Mouse (Mus musculus) intestine, embryonic 14.5 days (tissue): Measurements from ENCODE around the gene Olfr45. TPM values are rescaled to one million over a fixed set of nuclear protein-coding genes. Genes with fewer than 3 reads are reported as not detected.
"Not testable (repeated sequence)": the region's sequence is repeated elsewhere in the genome, so short reads cannot be mapped to it uniquely, and the experiment has no call there.

Experiments
- ATAC-seq: fragments of 200-750 bp; cut with Nextera tagmentation; replicated peaks from 2 replicates; pipeline ENCODE4 v1.8.0; 2017; ENCODE audit warnings: low read depth, moderate number of reproducible peaks, moderate TSS enrichment, moderate library complexity; ENCODE audit not compliant: low FRiP score, low TSS enrichment
- DNase-seq: peaks from one replicate; pipeline ENCODE4 v3.0.0-alpha.2; 2018; ENCODE audit warnings: low spot score
- H3K27ac ChIP-seq: fragments of 300-500 bp; sonication (generic); 2 replicates; pipeline ENCODE4 v1.5.1; 2014; ENCODE audit warnings: low read depth, mild to moderate bottlenecking, control low read depth
- H3K27me3 ChIP-seq: fragments of 300-500 bp; sonication (generic); replicated peaks from 2 replicates; pipeline ENCODE4 v1.6.1; 2014; ENCODE audit warnings: low read length, control low read depth; ENCODE audit not compliant: control insufficient read depth, insufficient read depth
- H3K36me3 ChIP-seq: fragments of 300-500 bp; sonication (generic); 2 replicates; pipeline ENCODE4 v1.6.1; 2014; ENCODE audit warnings: low read length, control low read depth; ENCODE audit not compliant: control insufficient read depth, insufficient read depth
- H3K4me1 ChIP-seq: fragments of 300-500 bp; sonication (generic); replicated peaks from 2 replicates; pipeline ENCODE4 v1.6.1; 2014; ENCODE audit warnings: low read length, control low read depth, mixed read lengths; ENCODE audit not compliant: control insufficient read depth, insufficient read depth
- H3K4me2 ChIP-seq: fragments of 300-500 bp; sonication (generic); 2 replicates; pipeline ENCODE4 v1.6.1; 2014; ENCODE audit warnings: low read length
- H3K4me3 ChIP-seq: fragments of 300-500 bp; sonication (generic); 2 replicates; pipeline ENCODE4 v1.5.1; 2014; ENCODE audit warnings: low read depth, low read length, control low read depth, mixed read lengths
- H3K9ac ChIP-seq: fragments of 300-500 bp; sonication (generic); 2 replicates; pipeline ENCODE4 v1.6.1; 2014; ENCODE audit warnings: mild to moderate bottlenecking, low read length
- H3K9me3 ChIP-seq: fragments of 300-500 bp; sonication (generic); 2 replicates; pipeline ENCODE4 v1.6.1; 2016; ENCODE audit warnings: low read length, control low read depth; ENCODE audit not compliant: control insufficient read depth
- WGBS: fragments of 180-500 bp; shearing (Covaris S2); extraction: QIAGEN DNeasy Blood & Tissue Kit; methylation state at CpG from one replicate; pipeline ENCODE4 v1.1.7; 2014; 5-methylcytosine and 5-hydroxymethylcytosine counted together
- polyA plus RNA-seq: library from polyadenylated mRNA; unstranded; fragments of >200 nt; fragmentation: Nextera tagmentation; extraction: Ambion mirVana; gene quantifications from 2 replicates; pipeline ENCODE4 v1.2.1, GENCODE M21; 2014

Olfr45 gene
- not detected in 2 replicates for polyA plus RNA-seq

DNA sequence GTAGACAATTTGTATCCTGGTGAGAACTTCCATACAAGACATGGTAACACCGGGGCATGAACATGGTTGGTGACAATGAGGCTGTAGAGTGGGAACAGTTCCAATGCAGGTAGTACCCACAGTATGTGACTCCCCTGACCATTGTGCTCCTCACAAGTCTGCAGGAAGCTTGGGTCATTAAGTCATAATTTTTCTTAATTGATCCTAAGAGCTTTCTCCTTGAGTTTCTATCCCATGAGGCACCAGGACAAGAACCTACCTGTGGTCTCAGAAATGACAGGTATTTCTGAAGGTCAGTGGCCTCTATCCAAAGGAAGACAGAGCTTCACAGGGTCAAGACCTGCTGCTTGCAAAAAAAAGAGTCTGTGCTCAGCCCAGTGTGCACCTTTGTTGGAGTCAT, at the start of gene Olfr45:
Gene Olfr45 (plus strand): TSS at position 301 of the 400 bp plus-strand sequence.
- DNase-seq (no peak), ATAC-seq (no peak)
- Histone ChIP-seq H3K27me3 (no peaks in the 10 kb centered on the region), H3K9ac (no peak within 1 kb of the TSS), H3K36me3 (no peaks in the 10 kb centered on the region), H3K4me3 (no peak within 1 kb of the TSS), H3K27ac (no peak within 1 kb of the TSS), H3K9me3 (0 out of 2 replicates have a peak, but pooled peaks cover 3% of the 10 kb centered on the region), H3K4me2 (no peak within 1 kb of the TSS), H3K4me1 (no peaks in the 10 kb centered on the region)
- WGBS, result 93% methylated on average over 1 of the region's 1 CpGs

DNA sequence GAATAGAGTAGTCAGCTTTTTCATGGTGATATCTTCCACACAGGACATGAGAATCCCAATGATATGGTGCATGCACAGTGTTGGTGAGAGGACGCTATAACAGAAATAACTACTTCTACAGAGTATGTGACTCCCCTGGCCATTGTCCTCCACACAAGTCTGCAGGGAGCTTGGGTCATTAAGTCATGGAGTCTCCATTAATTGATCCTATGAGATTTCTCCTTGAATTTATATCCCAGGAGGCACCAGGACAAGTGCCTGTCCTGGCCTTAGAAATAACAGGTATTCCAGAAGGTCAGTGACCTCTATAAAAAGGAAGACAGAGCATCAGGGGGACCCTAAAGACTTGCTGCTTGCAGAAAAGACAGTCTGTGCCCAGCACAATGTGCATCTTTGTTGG, 35.6 kb upstream of the Olfr45 start, which contains the start of gene Olfr53:
Gene Olfr53 (plus strand): TSS at position 301 of the 400 bp plus-strand sequence.
- H3K27me3 ChIP-seq, result no peaks in the 10 kb centered on the region
- H3K27ac ChIP-seq, result no peak within 1 kb of the TSS
- no peaks in the 10 kb centered on the region for H3K36me3 ChIP-seq
- H3K4me2 ChIP-seq, result no peak within 1 kb of the TSS
- no peaks in the 10 kb centered on the region for H3K9me3 ChIP-seq
- H3K4me1 ChIP-seq, result no peaks in the 10 kb centered on the region
- 86% methylated on average over 1 of the region's 1 CpGs for WGBS
- no peak for ATAC-seq
- no peak within 1 kb of the TSS for H3K4me3 ChIP-seq
- no peak for DNase-seq
- H3K9ac ChIP-seq, result no peak within 1 kb of the TSS

DNA sequence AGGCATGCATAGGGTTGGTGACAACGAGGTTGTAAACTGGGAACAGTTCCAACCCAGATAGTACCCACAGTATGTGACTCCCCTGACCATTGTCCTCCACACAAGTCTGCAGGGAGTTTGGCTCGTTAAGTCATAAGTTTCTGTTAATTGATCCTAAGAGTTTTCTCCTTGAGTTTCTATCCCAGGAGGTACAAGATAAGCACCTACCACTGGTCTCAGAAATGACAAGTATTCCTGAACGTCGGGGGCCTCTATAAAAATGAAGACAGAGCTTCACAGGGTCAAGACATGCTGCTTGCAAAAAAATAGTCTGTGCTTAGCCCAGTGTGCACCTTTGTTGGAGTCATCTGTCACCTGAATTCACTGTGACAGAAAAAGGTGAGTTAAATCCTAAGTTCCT, 22.1 kb upstream of the Olfr45 start, which contains the start of gene Olfr539:
Gene Olfr539 (plus strand): TSS at position 301 of the 400 bp plus-strand sequence.
- H3K4me2 ChIP-seq, result no peak within 1 kb of the TSS
- DNase-seq (no peak), ATAC-seq (no peak)
- H3K9ac ChIP-seq, result no peak within 1 kb of the TSS
- no peak within 1 kb of the TSS for H3K27ac ChIP-seq
- no peaks in the 10 kb centered on the region for H3K27me3 ChIP-seq
- no peaks in the 10 kb centered on the region for H3K9me3 ChIP-seq
- 76% methylated on average over 4 of the region's 4 CpGs for WGBS
- no peaks in the 10 kb centered on the region for H3K36me3 ChIP-seq
- no peak within 1 kb of the TSS for H3K4me3 ChIP-seq
- H3K4me1 ChIP-seq, result no peaks in the 10 kb centered on the region

DNA sequence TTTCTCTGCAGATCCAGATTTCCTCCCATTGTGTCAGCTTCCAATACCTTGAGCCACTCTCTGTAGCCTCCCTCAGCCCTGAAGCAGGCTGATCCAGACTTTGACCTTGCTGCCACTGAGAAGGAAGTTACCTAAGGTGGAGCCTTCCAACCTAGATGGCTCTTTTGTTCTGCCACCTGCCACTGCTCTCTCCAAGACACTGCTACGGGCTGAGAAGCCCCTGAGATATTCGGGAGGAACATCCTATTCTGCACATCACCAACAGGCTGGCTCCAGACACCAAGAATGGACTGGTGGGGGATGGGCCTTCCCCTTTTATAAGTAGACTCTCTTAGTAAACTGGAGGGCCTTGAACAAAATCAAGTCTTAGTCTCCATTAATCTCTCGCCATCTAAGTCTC, 11.1 kb upstream of the Olfr45 start:
- DNase-seq, H3K9ac ChIP-seq, H3K4me2 ChIP-seq, H3K9me3 ChIP-seq, H3K27ac ChIP-seq, H3K4me1 ChIP-seq, H3K4me3 ChIP-seq, H3K27me3 ChIP-seq, ATAC-seq, H3K36me3 ChIP-seq: not testable (repeated sequence)
- WGBS, result 97% methylated on average over 3 of the region's 3 CpGs

DNA sequence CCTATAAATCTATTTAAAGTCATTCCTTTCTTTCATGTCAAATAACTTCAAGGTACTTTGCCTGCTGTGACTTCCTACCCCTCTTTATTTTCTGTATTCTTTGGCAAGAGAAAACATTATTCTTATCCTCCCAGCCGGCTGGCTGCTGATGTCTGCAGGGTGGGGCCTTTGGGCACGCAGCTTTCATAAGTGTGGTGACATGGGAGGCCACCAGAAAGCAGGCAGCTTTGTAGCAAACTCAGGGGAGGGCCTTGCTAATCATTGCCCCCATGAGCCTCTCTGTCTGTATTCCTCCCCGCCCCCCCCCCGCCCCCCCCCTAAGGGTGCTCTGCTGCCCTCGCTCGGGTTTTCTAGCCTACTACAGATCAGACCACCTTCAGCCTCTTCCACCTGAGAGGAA, 5.9 kb upstream of the Olfr45 start:
- H3K4me2 ChIP-seq, result peak overlapping the region; percentile 29

DNA sequence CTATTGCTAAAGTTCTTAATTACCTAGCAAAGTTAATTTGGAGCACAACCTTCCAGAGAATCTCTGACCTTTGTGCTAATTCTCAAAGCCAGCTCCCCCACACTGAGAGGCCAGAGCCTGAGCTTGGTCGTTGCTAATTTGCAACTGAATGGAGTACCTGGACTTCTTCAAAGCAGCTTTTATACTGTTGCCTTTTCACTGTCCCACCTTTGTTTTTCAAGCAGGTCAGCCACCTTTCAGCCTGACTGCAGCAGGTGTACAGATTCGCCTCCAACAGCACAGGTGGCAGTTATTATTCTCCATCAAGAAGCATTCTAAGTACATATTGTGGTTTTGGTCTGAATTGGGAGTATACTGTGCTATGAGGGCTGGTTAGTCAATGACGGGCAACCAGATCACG, 2.2 kb upstream of the Olfr45 start:
- DNase-seq, H3K36me3 ChIP-seq, H3K4me2 ChIP-seq, H3K9ac ChIP-seq, H3K9me3 ChIP-seq, H3K4me1 ChIP-seq, H3K27ac ChIP-seq, H3K4me3 ChIP-seq, H3K27me3 ChIP-seq, ATAC-seq: not testable (repeated sequence)
- 69% methylated on average over 4 of the region's 4 CpGs for WGBS

More for the DNA sequence above, 5.9 kb upstream of the Olfr45 start:
- WGBS, result 4% methylated on average over 4 of the region's 6 CpGs
- no peak overlapping the region for H3K9ac ChIP-seq
- H3K27ac ChIP-seq, result no peak overlapping the region
- H3K27me3 ChIP-seq, result no peaks in the 10 kb centered on the region
- H3K9me3 ChIP-seq, result peaks cover 7% of the 10 kb centered on the region; the same call in 1 of the 2 replicates
- no peaks in the 10 kb centered on the region for H3K36me3 ChIP-seq
- no peak overlapping the region for H3K4me3 ChIP-seq
- DNase-seq (no peak), ATAC-seq (0 out of 2 replicates have a peak, but pooled peaks have one; percentile 62)
- no peaks in the 10 kb centered on the region for H3K4me1 ChIP-seq

DNA sequence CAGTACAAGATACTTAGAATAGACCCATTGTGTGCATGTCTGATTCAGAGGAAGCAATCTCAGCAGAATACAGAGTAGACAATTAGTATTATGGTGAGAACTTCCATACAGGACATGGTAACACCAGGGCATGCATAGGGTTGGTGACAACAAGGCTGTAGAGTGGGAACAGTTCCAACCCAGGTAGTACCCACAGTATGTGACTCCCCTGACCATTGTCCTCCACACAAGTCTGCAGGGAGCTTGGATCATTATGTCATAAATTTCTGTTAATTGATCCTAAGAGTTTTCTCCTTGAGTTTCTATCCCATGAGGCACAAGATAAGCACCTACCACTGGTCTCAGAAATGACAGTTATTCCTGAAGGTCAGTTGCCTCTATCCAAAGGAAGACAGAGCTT, 15.2 kb downstream of the Olfr45 start, which contains the start of gene Olfr541:
Gene Olfr541 (plus strand): TSS at position 301 of the 400 bp plus-strand sequence.
- Histone ChIP-seq H3K36me3 (no peaks in the 10 kb centered on the region), H3K27ac (no peak within 1 kb of the TSS), H3K27me3 (no peaks in the 10 kb centered on the region), H3K4me3 (no peak within 1 kb of the TSS), H3K9me3 (no peaks in the 10 kb centered on the region), H3K9ac (no peak within 1 kb of the TSS), H3K4me1 (no peaks in the 10 kb centered on the region), H3K4me2 (no peak within 1 kb of the TSS)
- DNase-seq (no peak), ATAC-seq (no peak)

DNA sequence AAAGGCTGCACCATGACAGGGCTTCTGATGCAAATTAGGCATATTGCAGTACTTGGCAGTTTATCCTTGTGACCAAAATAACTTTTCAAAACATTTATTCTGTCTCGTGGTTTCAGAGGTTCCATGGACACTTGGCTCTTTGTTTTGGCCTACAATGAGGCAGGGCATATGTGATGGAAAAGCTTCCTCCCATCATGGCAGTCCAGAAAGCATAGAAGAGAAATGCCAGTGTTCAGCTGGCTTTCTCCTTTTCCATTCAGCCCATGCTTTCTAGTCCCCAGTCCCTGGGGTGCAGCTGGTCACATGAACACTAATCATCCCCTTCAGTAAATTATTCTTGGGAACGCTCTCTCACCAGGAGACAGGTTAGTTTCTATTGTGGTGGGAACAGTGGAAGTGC, 24.6 kb downstream of the Olfr45 start:
- Histone ChIP-seq H3K36me3 (no peaks in the 10 kb centered on the region), H3K4me2 (no peak overlapping the region), H3K27me3 (no peaks in the 10 kb centered on the region), H3K4me1 (no peaks in the 10 kb centered on the region), H3K27ac (no peak overlapping the region), H3K4me3 (no peak overlapping the region), H3K9ac (no peak overlapping the region), H3K9me3 (no peaks in the 10 kb centered on the region)
- no peak for DNase-seq
- 58% methylated on average over 2 of the region's 2 CpGs for WGBS
- no peak for ATAC-seq

DNA sequence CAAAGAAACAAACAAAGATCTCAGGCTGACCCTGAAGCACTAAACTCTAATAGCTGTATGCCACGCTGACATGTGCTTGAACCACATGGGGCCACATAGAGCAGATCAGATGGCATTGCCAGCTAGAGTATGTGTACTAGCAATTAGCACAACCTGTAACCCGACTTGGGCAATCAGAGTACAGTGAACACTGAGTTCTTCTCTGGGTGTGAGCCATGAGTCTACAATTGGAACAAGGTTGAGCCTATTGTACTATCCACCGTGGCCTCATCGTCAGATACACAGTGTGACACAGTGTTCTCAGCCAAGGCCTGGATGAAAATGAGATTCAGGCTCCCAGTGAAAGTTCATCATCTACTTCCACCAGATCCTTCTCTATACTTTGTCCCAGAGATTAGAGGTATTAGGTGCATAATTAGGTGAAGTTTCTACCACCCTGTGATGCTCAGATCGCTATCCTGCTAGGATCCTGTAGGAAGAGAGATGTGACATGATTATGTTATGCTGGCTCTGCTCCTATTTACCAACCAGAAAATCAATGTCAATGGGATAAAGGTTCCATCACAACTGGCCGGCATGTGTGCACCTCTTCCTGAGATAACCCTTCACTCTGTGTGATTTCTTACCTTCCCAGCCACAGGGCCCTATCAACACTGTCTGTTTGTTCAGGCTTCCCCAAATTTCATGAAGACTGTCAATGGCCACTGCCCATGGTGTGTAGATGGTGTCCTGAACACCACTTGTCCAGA, 26.0 kb downstream of the Olfr45 start:
- H3K4me1 ChIP-seq, result no peaks in the 10 kb centered on the region
- DNase-seq (no peak), ATAC-seq (no peak)
- H3K27ac ChIP-seq, result no peak overlapping the region
- no peaks in the 10 kb centered on the region for H3K36me3 ChIP-seq
- H3K27me3 ChIP-seq, result no peaks in the 10 kb centered on the region
- H3K9ac ChIP-seq, result no peak overlapping the region
- 74% methylated on average over 6 of the region's 6 CpGs for WGBS
- H3K4me3 ChIP-seq, result no peak overlapping the region
- no peak overlapping the region for H3K4me2 ChIP-seq
- H3K9me3 ChIP-seq, result no peaks in the 10 kb centered on the region
